Mouse (Mus musculus): Measurements from ENCODE around the gene Ppp1r12c. TPM values are rescaled to one million over a fixed set of nuclear protein-coding genes. Genes with fewer than 3 reads are reported as not detected.

The Ppp1r12c gene
- polyA plus RNA-seq, 1 experiment, result 267 TPM

GRCm38 (mm10) chr7:4508062-4508738 is 6.7 kb upstream of the Ppp1r12c start:
- Histone ChIP-seq H3K9me3 (no peaks in the 10 kb centered on the region), H3K4me3 (replicated peaks) (peak overlapping the region; percentile 73), H3K36me3 (replicated peaks; ENCODE audit: low read length) (peaks cover 2% of the 10 kb centered on the region), H3K27me3 (replicated peaks) (no peaks in the 10 kb centered on the region), H3K4me1 (peaks cover 80% of the 10 kb centered on the region)
- TF ChIP-seq GATA1 (IDR thresholded peaks at IDR 0.05; ENCODE audit: borderline replicate concordance, low read length) (no peak), FLI1 (IDR thresholded peaks at IDR 0.05; ENCODE audit: low read length) (no peak)

GRCm38 (mm10) chr7:4507220-4507619 is 5.7 kb upstream of the Ppp1r12c start:
- H3K4me1 ChIP-seq, result peaks cover 83% of the 10 kb centered on the region
- peaks cover 2% of the 10 kb centered on the region for H3K36me3 ChIP-seq (replicated peaks; ENCODE audit: low read length)
- peak overlapping the region; percentile 1 for H3K4me3 ChIP-seq (replicated peaks)
- H3K9me3 ChIP-seq, result no peaks in the 10 kb centered on the region
- TF ChIP-seq GATA1 (IDR thresholded peaks at IDR 0.05; ENCODE audit: borderline replicate concordance, low read length), result no peak
- no peak for TF ChIP-seq FLI1 (IDR thresholded peaks at IDR 0.05; ENCODE audit: low read length)
- no peaks in the 10 kb centered on the region for H3K27me3 ChIP-seq (replicated peaks)

GRCm38 (mm10) chr7:4504646-4505435 is 3.4 kb upstream of the Ppp1r12c start:
- Histone ChIP-seq H3K9me3 (no peaks in the 10 kb centered on the region), H3K36me3 (replicated peaks; ENCODE audit: low read length) (peaks cover 3% of the 10 kb centered on the region), H3K4me3 (replicated peaks) (peak overlapping the region; percentile 83), H3K4me1 (peaks cover 79% of the 10 kb centered on the region), H3K27me3 (replicated peaks) (no peaks in the 10 kb centered on the region)
- no peak for TF ChIP-seq GATA1 (IDR thresholded peaks at IDR 0.05; ENCODE audit: borderline replicate concordance, low read length)
- no peak for TF ChIP-seq FLI1 (IDR thresholded peaks at IDR 0.05; ENCODE audit: low read length)

GRCm38 (mm10) chr7:4503858-4504257 is 2.4 kb upstream of the Ppp1r12c start:
- Histone ChIP-seq H3K4me1 (peaks cover 79% of the 10 kb centered on the region), H3K36me3 (replicated peaks; ENCODE audit: low read length) (peaks cover 13% of the 10 kb centered on the region), H3K9me3 (no peaks in the 10 kb centered on the region), H3K4me3 (replicated peaks) (peak overlapping the region; percentile 83), H3K27me3 (replicated peaks) (no peaks in the 10 kb centered on the region)
- TF ChIP-seq FLI1 (IDR thresholded peaks at IDR 0.05; ENCODE audit: low read length), result no peak
- TF ChIP-seq GATA1 (IDR thresholded peaks at IDR 0.05; ENCODE audit: borderline replicate concordance, low read length), result no peak

- peaks cover 79% of the 10 kb centered on the region for H3K4me1 ChIP-seq
- no peak overlapping the region for H3K4me3 ChIP-seq (replicated peaks)
- no peak for TF ChIP-seq FLI1 (IDR thresholded peaks at IDR 0.05; ENCODE audit: low read length)
- no peak for TF ChIP-seq GATA1 (IDR thresholded peaks at IDR 0.05; ENCODE audit: borderline replicate concordance, low read length)
Measured at GRCm38 (mm10) chr7:4503100-4503499, 1.6 kb upstream of the Ppp1r12c start.

GRCm38 (mm10) chr7:4502421-4503090 is 1.1 kb upstream of the Ppp1r12c start:
- peak overlapping the region; percentile 100 for H3K4me3 ChIP-seq (replicated peaks)
- peaks cover 26% of the 10 kb centered on the region for H3K36me3 ChIP-seq (replicated peaks; ENCODE audit: low read length)
- no peaks in the 10 kb centered on the region for H3K27me3 ChIP-seq (replicated peaks)
- H3K9me3 ChIP-seq, result no peaks in the 10 kb centered on the region
- TF ChIP-seq FLI1 (IDR thresholded peaks at IDR 0.05; ENCODE audit: low read length) (no peak), GATA1 (IDR thresholded peaks at IDR 0.05; ENCODE audit: borderline replicate concordance, low read length) (no peak)
- peaks cover 82% of the 10 kb centered on the region for H3K4me1 ChIP-seq

More at GRCm38 (mm10) chr7:4503100-4503499, 1.6 kb upstream of the Ppp1r12c start:
- H3K36me3 ChIP-seq (replicated peaks; ENCODE audit: low read length), result peaks cover 21% of the 10 kb centered on the region
- H3K27me3 ChIP-seq (replicated peaks), result no peaks in the 10 kb centered on the region
- H3K9me3 ChIP-seq, result no peaks in the 10 kb centered on the region

- peaks cover 84% of the 10 kb centered on the region for H3K4me1 ChIP-seq
- no peaks in the 10 kb centered on the region for H3K9me3 ChIP-seq
- H3K27me3 ChIP-seq (replicated peaks), result no peaks in the 10 kb centered on the region
- no peak for TF ChIP-seq FLI1 (IDR thresholded peaks at IDR 0.05; ENCODE audit: low read length)
- no peak for TF ChIP-seq GATA1 (IDR thresholded peaks at IDR 0.05; ENCODE audit: borderline replicate concordance, low read length)
- H3K36me3 ChIP-seq (replicated peaks; ENCODE audit: low read length), result peaks cover 42% of the 10 kb centered on the region
- H3K4me3 ChIP-seq (replicated peaks), result peak overlapping the region; percentile 100
Measured at GRCm38 (mm10) chr7:4500892-4501471, 498 bp downstream of the Ppp1r12c start.

- Histone ChIP-seq H3K4me3 (replicated peaks) (peak overlapping the region; percentile 100), H3K9me3 (no peaks in the 10 kb centered on the region), H3K4me1 (peaks cover 84% of the 10 kb centered on the region), H3K27me3 (replicated peaks) (no peaks in the 10 kb centered on the region), H3K36me3 (replicated peaks; ENCODE audit: low read length) (peaks cover 61% of the 10 kb centered on the region)
- TF ChIP-seq GATA1 (IDR thresholded peaks at IDR 0.05; ENCODE audit: borderline replicate concordance, low read length) (no peak), FLI1 (IDR thresholded peaks at IDR 0.05; ENCODE audit: low read length) (no peak)
Measured at GRCm38 (mm10) chr7:4499034-4499433, 2.4 kb downstream of the Ppp1r12c start.

- peaks cover 69% of the 10 kb centered on the region for H3K36me3 ChIP-seq (replicated peaks; ENCODE audit: low read length)
- no peaks in the 10 kb centered on the region for H3K9me3 ChIP-seq
- H3K27me3 ChIP-seq (replicated peaks), result no peaks in the 10 kb centered on the region
- H3K4me3 ChIP-seq (replicated peaks), result peak overlapping the region; percentile 100
- TF ChIP-seq FLI1 (IDR thresholded peaks at IDR 0.05; ENCODE audit: low read length) (no peak), GATA1 (IDR thresholded peaks at IDR 0.05; ENCODE audit: borderline replicate concordance, low read length) (no peak)
- peaks cover 84% of the 10 kb centered on the region for H3K4me1 ChIP-seq
Measured at GRCm38 (mm10) chr7:4498251-4498650, 3.2 kb downstream of the Ppp1r12c start.
